Mouse (Mus musculus) forebrain, postnatal 0 days (tissue): Measurements from ENCODE around the gene H2afj. TPM values are rescaled to one million over a fixed set of nuclear protein-coding genes. Genes with fewer than 3 reads are reported as not detected.

Source experiments
- ATAC-seq: fragments of 200-750 bp; cut with Nextera tagmentation; 2 replicates; pipeline ENCODE4 v1.8.0; 2017; ENCODE audit warnings: mild to moderate bottlenecking, moderate library complexity
- DNase-seq: peaks from one replicate; pipeline ENCODE4 v3.0.0-alpha.2; 2015
- H3K27ac ChIP-seq: fragments of 300-500 bp; sonication (generic); 2 replicates; pipeline ENCODE4 v1.5.1; 2014; ENCODE audit warnings: low read depth, mild to moderate bottlenecking, antibody characterized with exemption, low read length, moderate library complexity, mixed read lengths
- H3K27me3 ChIP-seq: fragments of 300-500 bp; sonication (generic); 2 replicates; pipeline ENCODE4 v1.6.1; 2014; ENCODE audit warnings: mild to moderate bottlenecking, low read length, mixed read lengths; ENCODE audit not compliant: insufficient read depth
- H3K36me3 ChIP-seq: fragments of 300-500 bp; sonication (generic); 2 replicates; pipeline ENCODE4 v1.6.1; 2014; ENCODE audit warnings: mild to moderate bottlenecking, moderate library complexity; ENCODE audit not compliant: insufficient read depth
- H3K4me1 ChIP-seq: fragments of 300-500 bp; sonication (generic); 2 replicates; pipeline ENCODE4 v1.6.1; 2014; ENCODE audit warnings: antibody characterized with exemption; ENCODE audit not compliant: insufficient read depth
- H3K4me2 ChIP-seq: fragments of 300-500 bp; sonication (generic); 2 replicates; pipeline ENCODE4 v1.6.1; 2014; ENCODE audit warnings: low read depth, mild to moderate bottlenecking, moderate library complexity
- H3K4me3 ChIP-seq: fragments of 300-500 bp; sonication (generic); 2 replicates; pipeline ENCODE4 v1.5.1; 2014; ENCODE audit warnings: low read depth, low read length, mixed read lengths
- H3K9ac ChIP-seq: fragments of 300-500 bp; sonication (generic); 2 replicates; pipeline ENCODE4 v1.6.1; 2014; ENCODE audit warnings: mild to moderate bottlenecking
- H3K9me3 ChIP-seq: fragments of 300-500 bp; sonication (generic); 2 replicates; pipeline ENCODE4 v1.6.1; 2016; ENCODE audit warnings: low read length
- CTCF ChIP-seq: sonication (generic); IDR thresholded peaks from 2 replicates; pipeline ENCODE4 v1.5.1; 2016; ENCODE audit warnings: antibody characterized with exemption, control low read depth, low read depth
- WGBS: fragments of 180-500 bp; shearing (Covaris S2); extraction: QIAGEN DNeasy Blood & Tissue Kit; methylation state at CpG from one replicate; pipeline ENCODE4 v1.1.7; 2014; 5-methylcytosine and 5-hydroxymethylcytosine counted together
- polyA plus RNA-seq: library from polyadenylated mRNA; unstranded; fragments of >200 nt; fragmentation: Nextera tagmentation; extraction: Ambion mirVana; gene quantifications from 2 replicates; pipeline ENCODE4 v1.2.1, GENCODE M21; 2015
- total RNA-seq: library from RNA; depleted of rRNA; stranded (reverse); fragments of >200 nt; gene quantifications from 2 replicates; pipeline ENCODE4 v1.2.3, GENCODE M21; 2014

Gene H2afj
- total and polyA plus RNA-seq, 2 experiments from 2014 or later, result 31.7 to 119 TPM

GRCm38 (mm10) chr6:136845706-136846480 lies 37.8 kb downstream of the H2afj start:
- DNase-seq, result no peak
- Histone ChIP-seq H3K27ac (no peak overlapping the region), H3K4me2 (no peak overlapping the region), H3K9ac (no peak overlapping the region), H3K4me1 (no peaks in the 10 kb centered on the region), H3K4me3 (no peak overlapping the region), H3K27me3 (no peaks in the 10 kb centered on the region), H3K36me3 (no peaks in the 10 kb centered on the region), H3K9me3 (no peaks in the 10 kb centered on the region)
- ATAC-seq, result no peak
- WGBS, result 70% methylated on average over 5 of the region's 5 CpGs
- no peak for TF ChIP-seq CTCF

DNA sequence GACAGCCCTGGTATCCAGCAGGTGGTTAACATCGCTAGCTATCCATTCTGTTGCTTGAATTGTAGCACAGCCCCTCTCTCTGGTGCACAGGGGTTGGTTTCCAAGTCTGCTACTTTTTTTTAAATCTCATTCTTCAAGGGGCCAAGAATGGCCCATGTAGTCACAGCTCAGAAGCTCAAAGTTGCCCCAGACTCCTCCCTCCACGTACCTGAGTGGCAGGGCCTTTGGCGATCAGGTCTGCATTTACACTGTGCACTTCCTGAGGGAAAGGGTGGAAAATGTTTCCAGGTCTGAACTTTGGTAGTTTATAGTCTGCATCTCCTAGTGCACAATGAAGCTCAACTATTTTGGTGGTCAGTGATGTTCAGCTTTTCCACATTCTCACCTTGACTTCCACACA lies 39.2 kb downstream of the H2afj start:
- 94% methylated on average over 3 of the region's 3 CpGs for WGBS
- Histone ChIP-seq H3K36me3 (no peaks in the 10 kb centered on the region), H3K4me1 (no peaks in the 10 kb centered on the region), H3K4me2 (no peak overlapping the region), H3K9ac (no peak overlapping the region), H3K9me3 (no peaks in the 10 kb centered on the region), H3K27ac (no peak overlapping the region), H3K4me3 (no peak overlapping the region), H3K27me3 (no peaks in the 10 kb centered on the region)
- DNase-seq, result no peak
- no peak for ATAC-seq
- no peak for TF ChIP-seq CTCF

GRCm38 (mm10) chr6:136847790-136848189 lies 39.7 kb downstream of the H2afj start:
- Histone ChIP-seq H3K4me1 (no peaks in the 10 kb centered on the region), H3K9ac (no peak overlapping the region), H3K27ac (no peak overlapping the region), H3K36me3 (no peaks in the 10 kb centered on the region), H3K4me3 (no peak overlapping the region), H3K9me3 (no peaks in the 10 kb centered on the region), H3K27me3 (no peaks in the 10 kb centered on the region), H3K4me2 (no peak overlapping the region)
- peak; percentile 56 for TF ChIP-seq CTCF
- 24% methylated on average over 2 of the region's 2 CpGs for WGBS
- DNase-seq, result no peak
- no peak for ATAC-seq

GRCm38 (mm10) chr6:136848399-136848798 lies 40.4 kb downstream of the H2afj start:
- H3K9me3 ChIP-seq, result no peaks in the 10 kb centered on the region
- 82% methylated on average over 8 of the region's 8 CpGs for WGBS
- no peak overlapping the region for H3K4me2 ChIP-seq
- ATAC-seq (no peak), DNase-seq (no peak)
- H3K36me3 ChIP-seq, result no peaks in the 10 kb centered on the region
- H3K4me1 ChIP-seq, result no peaks in the 10 kb centered on the region
- no peak overlapping the region for H3K27ac ChIP-seq
- no peak overlapping the region for H3K9ac ChIP-seq
- TF ChIP-seq CTCF, result no peak
- no peak overlapping the region for H3K4me3 ChIP-seq
- H3K27me3 ChIP-seq, result no peaks in the 10 kb centered on the region

DNA sequence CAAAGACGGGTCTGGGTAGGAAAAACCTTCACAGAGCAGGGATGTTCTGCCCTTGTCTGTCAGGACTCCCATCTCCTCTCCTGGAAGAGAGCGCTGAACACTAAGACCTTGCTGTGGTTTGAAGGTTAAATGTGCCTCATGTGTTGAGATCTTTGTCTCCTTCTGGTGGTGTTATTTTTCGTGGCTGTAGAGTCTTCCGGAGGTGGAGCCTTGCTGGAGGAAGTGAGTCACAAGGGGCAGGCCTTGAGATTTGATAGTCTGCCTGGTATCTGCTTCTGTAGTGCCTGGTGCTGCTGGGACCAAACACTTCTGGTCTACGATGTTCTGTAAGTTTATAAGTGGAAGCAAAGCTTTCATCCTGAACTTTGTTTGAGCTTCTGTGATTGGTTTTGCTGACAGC lies 40.9 kb downstream of the H2afj start:
- no peak overlapping the region for H3K4me2 ChIP-seq
- no peaks in the 10 kb centered on the region for H3K4me1 ChIP-seq
- H3K9ac ChIP-seq, result no peak overlapping the region
- TF ChIP-seq CTCF, result no peak
- 86% methylated on average over 5 of the region's 5 CpGs for WGBS
- H3K36me3 ChIP-seq, result no peaks in the 10 kb centered on the region
- H3K27me3 ChIP-seq, result no peaks in the 10 kb centered on the region
- H3K4me3 ChIP-seq, result no peak overlapping the region
- ATAC-seq, result no peak
- no peaks in the 10 kb centered on the region for H3K9me3 ChIP-seq
- no peak overlapping the region for H3K27ac ChIP-seq
- DNase-seq, result no peak

DNA sequence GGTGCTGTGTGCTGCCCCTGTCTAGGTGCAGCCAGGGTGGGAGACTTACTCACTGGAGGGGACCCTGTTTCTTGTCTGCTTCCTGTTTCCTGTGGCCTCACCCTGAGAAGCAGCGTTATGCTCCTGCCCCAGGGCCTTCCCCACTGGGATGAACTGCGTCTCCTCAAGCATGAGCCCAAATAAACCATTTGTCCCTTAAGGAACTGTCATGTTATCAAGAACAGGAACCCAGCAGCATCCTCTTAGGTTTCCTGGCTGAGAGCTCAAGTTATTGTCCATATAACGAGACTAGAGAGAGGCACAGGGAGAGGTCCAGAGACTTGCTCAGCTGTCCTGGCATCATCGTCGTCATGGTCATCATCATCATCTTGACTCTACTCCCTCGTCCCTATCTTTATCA lies 42.2 kb downstream of the H2afj start:
- H3K9ac ChIP-seq, result no peak overlapping the region
- DNase-seq, result no peak
- no peak overlapping the region for H3K27ac ChIP-seq
- no peaks in the 10 kb centered on the region for H3K27me3 ChIP-seq
- H3K36me3 ChIP-seq, result no peaks in the 10 kb centered on the region
- H3K4me1 ChIP-seq, result no peaks in the 10 kb centered on the region
- H3K4me2 ChIP-seq, result no peak overlapping the region
- no peak for ATAC-seq
- 81% methylated on average over 6 of the region's 6 CpGs for WGBS
- TF ChIP-seq CTCF, result no peak
- no peaks in the 10 kb centered on the region for H3K9me3 ChIP-seq
- no peak overlapping the region for H3K4me3 ChIP-seq

- TF ChIP-seq CTCF, result no peak
- no peak for ATAC-seq
- Histone ChIP-seq H3K4me3 (no peak overlapping the region), H3K27ac (0 out of 2 replicates have a peak overlapping the region, but pooled peaks have one; percentile 50), H3K9me3 (no peaks in the 10 kb centered on the region), H3K9ac (no peak overlapping the region), H3K4me2 (no peak overlapping the region), H3K27me3 (no peaks in the 10 kb centered on the region), H3K4me1 (no peaks in the 10 kb centered on the region), H3K36me3 (no peaks in the 10 kb centered on the region)
- 72% methylated on average over 4 of the region's 4 CpGs for WGBS
- no peak for DNase-seq
These were observed 44.3 kb downstream of the H2afj start for GRCm38 (mm10) chr6:136852348-136852747.
